Mouse (Mus musculus) MEL (cell line): ENCODE results near the gene Map4. TPM values are rescaled to one million over a fixed set of nuclear protein-coding genes. Genes with fewer than 3 reads are reported as not detected.
A peak's percentile ranks its signal among the peaks of the same experiment; 100 is the strongest.

ENCODE experiments used
- DNase-seq: peaks from one replicate; pipeline ENCODE4 v3.0.0; 2011; ENCODE audit warnings: low read depth, low spot score
- H3K27ac ChIP-seq: 2 replicates; pipeline ENCODE4 v1.5.1; 2012; ENCODE audit warnings: low read depth, mild to moderate bottlenecking, control low read depth, low read length, moderate library complexity; ENCODE audit not compliant: control insufficient read depth
- H3K27me3 ChIP-seq, 2 experiments: fragments of 150-350 bp in 1 of 2; sonication (generic) in 1 of 2; 2 replicates each; pipeline ENCODE4 v1.6.1; 2012; ENCODE audit warnings: low read length in 2 of 2, mild to moderate bottlenecking in 2 of 2, improper control_type of control experiment in 1 of 2, moderate library complexity in 1 of 2; ENCODE audit not compliant: insufficient read depth in 2 of 2, control insufficient read depth in 1 of 2
- H3K36me3 ChIP-seq, 2 experiments: 2 replicates each; pipeline ENCODE4 v1.6.1; 2012 to 2014; ENCODE audit warnings: low read length in 2 of 2, improper control_type of control experiment in 1 of 2, inconsistent platforms in 1 of 2, mild to moderate bottlenecking in 1 of 2; ENCODE audit not compliant: insufficient read depth in 2 of 2, control insufficient read depth in 1 of 2
- H3K4me1 ChIP-seq, 2 experiments: fragments of 150-350 bp in 1 of 2; sonication (generic) in 1 of 2; 2 replicates each; pipeline ENCODE4 v1.6.1; 2012; ENCODE audit warnings: low read length in 2 of 2, improper control_type of control experiment in 1 of 2, mild to moderate bottlenecking in 1 of 2; ENCODE audit not compliant: insufficient read depth in 2 of 2, control insufficient read depth in 1 of 2
- H3K4me3 ChIP-seq, 2 experiments: fragments of 150-350 bp in 1 of 2; sonication (generic) in 1 of 2; 2 replicates each; pipeline ENCODE4 v1.5.1; 2012; ENCODE audit warnings: low read depth in 2 of 2, low read length in 2 of 2, mild to moderate bottlenecking in 2 of 2, moderate library complexity in 2 of 2, control low read depth in 1 of 2, improper control_type of control experiment in 1 of 2; ENCODE audit not compliant: control insufficient read depth in 1 of 2, insufficient read depth in 1 of 2
- H3K79me2 ChIP-seq: 2 replicates; pipeline ENCODE4 v1.6.1; 2012; ENCODE audit warnings: mild to moderate bottlenecking, low read length, moderate library complexity; ENCODE audit not compliant: control insufficient read depth, poor library complexity, insufficient read depth
- H3K9ac ChIP-seq: 2 replicates; pipeline ENCODE4 v1.6.1; 2012; ENCODE audit warnings: low read depth, mild to moderate bottlenecking, control low read depth, low read length, moderate library complexity; ENCODE audit not compliant: control insufficient read depth, poor library complexity, severe bottlenecking
- H3K9me3 ChIP-seq: fragments of 150-350 bp; sonication (generic); replicated peaks from 2 replicates; pipeline ENCODE4 v1.6.1; 2012; ENCODE audit warnings: mild to moderate bottlenecking, low read length, improper control_type of control experiment, moderate library complexity; ENCODE audit not compliant: insufficient read depth
- BHLHE40 ChIP-seq: IDR thresholded peaks from 2 replicates; pipeline ENCODE4 v1.6.1; 2012; ENCODE audit warnings: low read depth, mild to moderate bottlenecking, inconsistent platforms, low read length, improper control_type of control experiment, borderline replicate concordance
- CHD1 ChIP-seq: IDR thresholded peaks from 2 replicates; pipeline ENCODE4 v1.6.1; 2012; ENCODE audit warnings: low read depth, mild to moderate bottlenecking, inconsistent platforms, low read length, improper control_type of control experiment
- CTCF ChIP-seq, 3 experiments: IDR thresholded peaks in 2 of 3; conservative IDR thresholded peaks in 1 of 3; 2 replicates each; pipeline ENCODE4 v1.5.1; 2011 to 2012; ENCODE audit warnings: low read length in 3 of 3, low read depth in 2 of 3, mild to moderate bottlenecking in 2 of 3, improper control_type of control experiment in 1 of 3, inconsistent platforms in 1 of 3, mixed read lengths in 1 of 3, moderate library complexity in 1 of 3; ENCODE audit not compliant: control insufficient read depth in 1 of 3, insufficient read depth in 1 of 3, poor library complexity in 1 of 3, severe bottlenecking in 1 of 3
- ELF1 ChIP-seq: IDR thresholded peaks from 2 replicates; pipeline ENCODE4 v1.6.1; 2014; ENCODE audit warnings: low read depth, mild to moderate bottlenecking, inconsistent platforms, low read length, improper control_type of control experiment, moderate library complexity
- EP300 ChIP-seq, 2 experiments: IDR thresholded peaks; 2 replicates each; pipeline ENCODE4 v1.6.1; 2011; ENCODE audit warnings: improper control_type of control experiment in 2 of 2, low read length in 2 of 2, low read depth in 1 of 2, mild to moderate bottlenecking in 1 of 2
- GABPA ChIP-seq: IDR thresholded peaks from 2 replicates; pipeline ENCODE4 v1.6.1; 2012; ENCODE audit warnings: low read depth, mild to moderate bottlenecking, inconsistent platforms, low read length, improper control_type of control experiment, moderate library complexity
- GATA1 ChIP-seq: IDR thresholded peaks from 2 replicates; pipeline ENCODE4 v1.6.1; 2011; ENCODE audit warnings: low read depth, low read length, improper control_type of control experiment
- HCFC1 ChIP-seq: IDR thresholded peaks from 2 replicates; pipeline ENCODE4 v1.6.1; 2012; ENCODE audit warnings: low read depth, mild to moderate bottlenecking, inconsistent platforms, low read length, improper control_type of control experiment, moderate library complexity
- JUND ChIP-seq: IDR thresholded peaks from 2 replicates; pipeline ENCODE4 v1.6.1; 2011; ENCODE audit warnings: low read depth, mild to moderate bottlenecking, improper control_type of control experiment, low read length
- KAT2A ChIP-seq: conservative IDR thresholded peaks from 2 replicates; pipeline ENCODE4 v1.6.1; 2012; ENCODE audit warnings: low read depth, low read length, improper control_type of control experiment, inconsistent platforms
- MAZ ChIP-seq: IDR thresholded peaks from 2 replicates; pipeline ENCODE4 v1.6.1; 2012; ENCODE audit warnings: low read depth, mild to moderate bottlenecking, inconsistent platforms, low read length, improper control_type of control experiment
- MEF2A ChIP-seq: IDR thresholded peaks from 2 replicates; pipeline ENCODE4 v1.6.1; 2014; ENCODE audit warnings: low read depth, mild to moderate bottlenecking, inconsistent platforms, low read length, improper control_type of control experiment; ENCODE audit not compliant: poor library complexity, insufficient replicate concordance, severe bottlenecking; ENCODE audit errors: extremely low read depth
- MXI1 ChIP-seq: IDR thresholded peaks from 2 replicates; pipeline ENCODE4 v1.6.1; 2011; ENCODE audit warnings: mild to moderate bottlenecking, low read depth, low read length, improper control_type of control experiment
- NRF1 ChIP-seq: IDR thresholded peaks from 2 replicates; pipeline ENCODE4 v1.6.1; 2014; ENCODE audit warnings: low read depth, mild to moderate bottlenecking, inconsistent platforms, low read length, improper control_type of control experiment, moderate library complexity; ENCODE audit not compliant: poor library complexity, insufficient read depth, severe bottlenecking
- POLR2A ChIP-seq, 2 experiments: IDR thresholded peaks; 2 replicates each; pipeline ENCODE4 v1.6.1; 2011 to 2012; ENCODE audit warnings: low read length in 2 of 2, mild to moderate bottlenecking in 2 of 2, control low read depth in 1 of 2, improper control_type of control experiment in 1 of 2, low read depth in 1 of 2, moderate library complexity in 1 of 2; ENCODE audit not compliant: control insufficient read depth in 1 of 2, insufficient read depth in 1 of 2, poor library complexity in 1 of 2
- RAD21 ChIP-seq: IDR thresholded peaks from 2 replicates; pipeline ENCODE4 v1.6.1; 2011; ENCODE audit warnings: mild to moderate bottlenecking, low read depth, low read length, improper control_type of control experiment
- RCOR1 ChIP-seq: IDR thresholded peaks from 2 replicates; pipeline ENCODE4 v1.6.1; 2012; ENCODE audit warnings: low read depth, mild to moderate bottlenecking, inconsistent platforms, low read length, improper control_type of control experiment
- SMC3 ChIP-seq: IDR thresholded peaks from 2 replicates; pipeline ENCODE4 v1.6.1; 2011; ENCODE audit warnings: low read depth, low read length, improper control_type of control experiment
- ZNF384 ChIP-seq: IDR thresholded peaks from 2 replicates; pipeline ENCODE4 v1.6.1; 2012; ENCODE audit warnings: low read depth, mild to moderate bottlenecking, inconsistent platforms, low read length, improper control_type of control experiment
- polyA plus RNA-seq, 2 experiments: library from polyadenylated mRNA; stranded (reverse) in 1 of 2; unstranded in 1 of 2; fragments of >175 nt in 1 of 2; fragments of >200 nt in 1 of 2; gene quantifications; 2 replicates each; pipeline versions ENCODE4 v1.2.1 to v1.2.4; 2012; ENCODE audit warnings: low replicate concordance in 2 of 2, low read depth in 1 of 2; ENCODE audit not compliant: insufficient read length in 2 of 2, insufficient read depth in 1 of 2, missing spikeins in 1 of 2
- total RNA-seq: library from RNA; depleted of rRNA; stranded (reverse); fragments of 300-350 nt; gene quantifications from 2 replicates; pipeline ENCODE4 v1.2.3, GENCODE M21; 2012

Map4 gene
- total and polyA plus RNA-seq, 3 experiments: 14.5 to 47.8 TPM; not detected in 1

GRCm38 (mm10) chr9:109932756-109933375, 1.6 kb downstream of the Map4 start:
- Histone ChIP-seq H3K27ac (no peak overlapping the region), H3K4me1 (peaks cover 0 to 7% of the 10 kb centered on the region in 2 experiments; a peak in 3 of 4 replicates), H3K9ac (peak overlapping the region; percentile 77), H3K27me3 (no peaks in the 10 kb centered on the region), H3K36me3 (peaks cover 0 to 12% of the 10 kb centered on the region in 2 experiments; a peak in 2 of 4 replicates), H3K9me3 (no peaks in the 10 kb centered on the region), H3K79me2 (no peaks in the 10 kb centered on the region; the same call in 1 of the 2 replicates), H3K4me3 (peak overlapping the region; percentile 68 to 93)
- TF ChIP-seq CHD1 (no peak), CTCF (IDR thresholded peaks at IDR 0.05 in 2 of 3, conservative IDR thresholded peaks at IDR 0.05 in 1 of 3; ENCODE audit: control insufficient read depth in 1 of 3, insufficient read depth in 1 of 3, low read depth in 2 of 3, low read length in 3 of 3, poor library complexity in 1 of 3, severe bottlenecking in 1 of 3) (peak in 1 of 3 experiments; percentile 14; a peak in 1 of 6 replicates), GATA1 (no peak)
- no peak for DNase-seq

- Histone ChIP-seq H3K4me1 (0 out of 4 replicates have a peak, but pooled peaks cover 0 to 3% of the 10 kb centered on the region in 2 experiments), H3K4me3 (no peak overlapping the region), H3K9ac (no peak overlapping the region), H3K9me3 (no peaks in the 10 kb centered on the region), H3K27ac (no peak overlapping the region), H3K79me2 (no peaks in the 10 kb centered on the region; the same call in 1 of the 2 replicates), H3K36me3 (0 out of 4 replicates have a peak, but pooled peaks cover 0 to 3% of the 10 kb centered on the region in 2 experiments), H3K27me3 (no peaks in the 10 kb centered on the region)
- DNase-seq: peak; percentile 38
- TF ChIP-seq RAD21: peak; percentile 58
- TF ChIP-seq MAZ: peak; percentile 31; the same call in 1 of the 2 replicates
- TF ChIP-seq CTCF (IDR thresholded peaks at IDR 0.05 in 2 of 3, conservative IDR thresholded peaks at IDR 0.05 in 1 of 3; ENCODE audit: control insufficient read depth in 1 of 3, insufficient read depth in 1 of 3, low read depth in 2 of 3, low read length in 3 of 3, poor library complexity in 1 of 3, severe bottlenecking in 1 of 3): peak in 2 of 3 experiments; percentile 24 to 64; a peak in 3 of 6 replicates
- TF ChIP-seq ZNF384: peak; percentile 48
- TF ChIP-seq SMC3: peak; percentile 60
- no peak for TF ChIP-seq NRF1
These were observed 8.1 kb downstream of the Map4 start for GRCm38 (mm10) chr9:109939401-109939800.

DNA sequence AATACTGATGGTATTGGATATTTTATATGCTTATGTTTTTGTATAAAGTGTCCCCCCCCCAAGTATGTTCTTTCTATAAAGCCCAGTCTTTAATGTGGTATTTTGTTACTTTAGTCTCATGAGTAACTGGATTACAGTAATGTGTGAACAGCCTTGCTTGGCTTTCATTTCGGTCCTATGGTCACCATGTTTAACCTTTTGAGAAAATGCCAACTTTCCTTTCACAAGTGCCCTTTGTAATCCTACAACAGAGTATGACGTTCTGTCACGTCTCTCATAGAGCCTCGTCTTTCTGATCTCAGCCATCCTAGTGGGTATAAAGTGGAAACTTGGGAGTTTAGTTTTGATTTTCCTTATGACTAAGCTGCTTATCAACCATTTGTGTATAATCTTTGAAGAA, 11.5 kb downstream of the Map4 start:
- H3K4me1 ChIP-seq: no peaks in the 10 kb centered on the region
- H3K36me3 ChIP-seq: no peaks in the 10 kb centered on the region
- H3K9me3 ChIP-seq: no peaks in the 10 kb centered on the region
- no peaks in the 10 kb centered on the region; the same call in none of the 2 replicates for H3K79me2 ChIP-seq
- no peak overlapping the region for H3K27ac ChIP-seq
- H3K27me3 ChIP-seq: no peaks in the 10 kb centered on the region
- no peak overlapping the region for H3K9ac ChIP-seq
- TF ChIP-seq KAT2A (no peak), HCFC1 (no peak), GABPA (no peak), ELF1 (no peak), BHLHE40 (no peak), EP300 (IDR thresholded peaks at IDR 0.05; ENCODE audit: low read depth in 1 of 2, low read length in 2 of 2) (no peak), GATA1 (no peak), RCOR1 (no peak), JUND (no peak), MEF2A (no peak), MAZ (no peak), POLR2A (IDR thresholded peaks at IDR 0.05; ENCODE audit: control insufficient read depth in 1 of 2, insufficient read depth in 1 of 2, low read depth in 1 of 2, low read length in 2 of 2, poor library complexity in 1 of 2) (no peak), MXI1 (no peak)
- no peak overlapping the region for H3K4me3 ChIP-seq
- no peak for DNase-seq
